ENCODE assay signal across 15 mouse cellular contexts in genomic region chr3:50307339-50308327, GRCm38 (mm10).
A peak's percentile ranks its signal among the peaks of the same experiment; 100 is the strongest.
DNase-seq lines count a peak whose midpoint lies in the region; ATAC-seq and TF ChIP-seq lines count a peak whose summit lies in the region.
"Had no signal": no experiment of that assay in that cellular context is flagged by ENCODE, and none has a peak within 500 bp of the region (broad histone marks: within the 10 kb centered on the region; RNA-seq: fewer than 3 reads in every experiment).

No protein-coding gene starts in this region.

- whole genome bisulfite sequencing in forebrain, embryonic 15.5 days, result 46% methylated on average over 14 of the region's 14 CpGs
- WGBS in stomach, postnatal 0 days, result 73% methylated on average over 14 of the region's 14 CpGs

- peaks cover 17% of the 10 kb centered on the region for H3K4me1 ChIP-seq in forebrain, embryonic 15.5 days
- H3K4me1 ChIP-seq in stomach, postnatal 0 days (replicated peaks; ENCODE audit: control insufficient read depth, insufficient read depth), result no peaks in the 10 kb centered on the region

- TF ChIP-seq EP300 in stomach, postnatal 0 days (optimal IDR thresholded peaks at IDR 0.05), result no peak

- no peaks in the 10 kb centered on the region for H3K36me3 ChIP-seq in forebrain, embryonic 15.5 days
- no peaks in the 10 kb centered on the region for H3K36me3 ChIP-seq in stomach, postnatal 0 days (ENCODE audit: control insufficient read depth, insufficient read depth, low read length)

- no peak overlapping the region for H3K4me2 ChIP-seq in forebrain, embryonic 15.5 days (replicated peaks)
- no peak overlapping the region for H3K4me2 ChIP-seq in stomach, postnatal 0 days (replicated peaks; ENCODE audit: low read depth)

- H3K9me3 ChIP-seq in forebrain, embryonic 15.5 days, result no peaks in the 10 kb centered on the region
- no peaks in the 10 kb centered on the region for H3K9me3 ChIP-seq in stomach, postnatal 0 days (ENCODE audit: control insufficient read depth, low read length)

- H3K27ac ChIP-seq in forebrain, embryonic 15.5 days (replicated peaks), result no peak overlapping the region
- no peak overlapping the region for H3K27ac ChIP-seq in stomach, postnatal 0 days (replicated peaks)
- H3K27ac ChIP-seq: kidney, postnatal 0 days; liver, embryonic 14.5 days had no signal

- POLR2A ChIA-PET in Patski (lab: Charles Lee), result interaction anchor here (1.0 kb wide), 1 partner anchor 30 kb away, joined by 3 read pairs; no protein-coding TSS in a partner anchor

- ATAC-seq in Patski, result peak; percentile 83
- ATAC-seq in forebrain, embryonic 15.5 days (replicated peaks), result peak; percentile 43
- no peak for ATAC-seq in stomach, postnatal 0 days (ENCODE audit: low FRiP score, low TSS enrichment)
- ATAC-seq: CD4-positive, CD25-positive, alpha-beta regulatory T cell, adult 4 months; inflammation-experienced regulatory T-cells, adult 6 months had no signal

- CTCF ChIA-PET in Patski (lab: Charles Lee), result no interaction called here

- in situ Hi-C loops in Patski (cut with MboI; ENCODE audit: low pct_unique_long_range_greater_than_20kb), result loop anchor here (5.0 kb wide), 3 partner anchors 80 to 865 kb away; no protein-coding TSS in a partner anchor

- peak; percentile 9 for DNase-seq in layer of hippocampus, adult 9-11 months
- no peak for DNase-seq in layer of hippocampus, postnatal 36 days
- peak; percentile 51 for DNase-seq in Patski (ENCODE audit: low read depth, low spot score)
- DNase-seq in thymus, postnatal 14 days, result peak; percentile 63
- DNase-seq in adrenal gland, postnatal 25 days, result no peak
- DNase-seq in stomach, postnatal 0 days (ENCODE audit: low spot score), result no peak
- DNase-seq: cerebellum, adult 11-12 months; heart, postnatal 14 days; lung, postnatal 10 days had no signal

- peaks cover 45% of the 10 kb centered on the region for H3K27me3 ChIP-seq in Patski
- no peaks in the 10 kb centered on the region for H3K27me3 ChIP-seq in forebrain, embryonic 15.5 days
- no peaks in the 10 kb centered on the region for H3K27me3 ChIP-seq in stomach, postnatal 0 days (ENCODE audit: control insufficient read depth, insufficient read depth, low read length)

- no peak overlapping the region for H3K9ac ChIP-seq in forebrain, embryonic 15.5 days (replicated peaks)
- H3K9ac ChIP-seq in stomach, postnatal 0 days (ENCODE audit: low read length), result no peak overlapping the region
- H3K9ac ChIP-seq: liver, embryonic 14.5 days had no signal

- no peak for TF ChIP-seq CTCF in Patski (IDR thresholded peaks at IDR 0.05)
- no peak for TF ChIP-seq CTCF in stomach, postnatal 0 days (IDR thresholded peaks at IDR 0.05; ENCODE audit: low read depth)

- no peak overlapping the region for H3K4me3 ChIP-seq in forebrain, embryonic 15.5 days
- H3K4me3 ChIP-seq in stomach, postnatal 0 days (ENCODE audit: low read depth, low read length), result no peak overlapping the region
- H3K4me3 ChIP-seq: erythroblast, embryonic 14.5 days had no signal

Comparison
In these comparisons a context has a peak if more than half of its experiments do, and no peak if none do; other contexts are left out.
1. DNase-seq: peak in layer of hippocampus, adult 9-11 months (single experiment), Patski (single experiment) and thymus, postnatal 14 days (single experiment); none in layer of hippocampus, postnatal 36 days (0 of 2), adrenal gland, postnatal 25 days (single experiment) and stomach, postnatal 0 days (single experiment).